Mouse (Mus musculus): ENCODE results near the gene Scgb2b12. TPM values are rescaled to one million over a fixed set of nuclear protein-coding genes. Genes with fewer than 3 reads are reported as not detected.
"Not testable (repeated sequence)": the region's sequence is repeated elsewhere in the genome, so short reads cannot be mapped to it uniquely, and the experiment has no call there.

The Scgb2b12 gene
- not detected in 2 replicates for polyA plus RNA-seq (2015; fragmentation: Nextera tagmentation; extraction: Ambion mirVana)

DNA sequence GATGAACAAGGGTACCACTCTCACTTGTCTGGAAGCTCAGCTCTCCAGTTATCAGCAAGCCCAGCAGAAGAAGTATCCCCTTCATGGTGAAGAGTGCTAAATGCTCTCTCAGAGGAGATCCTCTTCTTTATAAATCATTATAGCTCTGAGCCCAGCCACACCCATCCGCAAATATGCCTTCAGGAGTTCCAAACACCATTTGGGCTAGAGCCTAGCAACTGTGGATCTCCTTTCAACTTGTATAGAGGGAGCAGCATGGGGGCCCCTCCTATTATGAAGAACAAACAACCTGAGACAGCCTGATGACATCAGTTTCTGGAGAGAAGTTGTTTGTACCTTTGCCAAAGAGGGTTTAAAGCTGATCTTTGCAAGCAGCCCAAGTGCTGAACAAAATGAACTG lies at the start of gene Scgb2b12:
Scgb2b12 (minus strand) TSS at position 101 of the 400 bp plus-strand sequence.
- not testable (repeated sequence) for H3K9me3 ChIP-seq; H3K36me3 ChIP-seq; H3K9ac ChIP-seq (replicated peaks); H3K4me3 ChIP-seq (replicated peaks); H3K4me2 ChIP-seq (replicated peaks); H3K27ac ChIP-seq; H3K27me3 ChIP-seq; H3K4me1 ChIP-seq (replicated peaks); ATAC-seq
- WGBS: 84% methylated on average over 1 of the region's 1 CpGs

DNA sequence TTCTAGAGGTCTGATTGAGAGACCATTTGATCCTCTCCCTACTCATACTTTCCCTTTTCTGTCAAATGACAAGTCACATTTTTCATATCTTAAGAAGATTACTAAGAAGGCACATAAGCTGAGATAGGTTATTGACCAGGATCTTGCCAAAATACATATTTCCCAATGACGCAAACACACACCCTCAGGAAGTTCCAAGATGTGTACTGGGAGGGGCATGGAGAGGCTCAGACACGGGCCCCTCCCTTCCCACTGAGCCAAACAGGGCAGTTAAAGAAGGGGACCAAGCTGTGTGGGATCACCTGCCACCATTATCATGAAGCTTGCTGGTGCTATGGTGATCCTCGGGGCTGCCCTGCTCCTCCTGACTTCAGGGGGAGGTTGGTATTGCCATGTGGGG lies 6.8 kb upstream of the Scgb2b12 start, which contains the start of gene Scgb1b12:
Scgb1b12 (plus strand) TSS at position 301 of the 400 bp plus-strand sequence.
- H3K27ac ChIP-seq; H3K4me3 ChIP-seq (replicated peaks); H3K4me2 ChIP-seq (replicated peaks); H3K4me1 ChIP-seq (replicated peaks); ATAC-seq; H3K9ac ChIP-seq (replicated peaks); H3K27me3 ChIP-seq; H3K9me3 ChIP-seq; H3K36me3 ChIP-seq: not testable (repeated sequence)
- 86% methylated on average over 3 of the region's 3 CpGs for WGBS

Other genes starting within 250 kb of the Scgb2b12 start
- not detected in 2 replicates for gene Scgb1b10, start 226.4 kb downstream of the Scgb2b12 start, polyA plus RNA-seq (2015; fragmentation: Nextera tagmentation; extraction: Ambion mirVana)
- gene Scgb2b11, start 116.1 kb downstream of the Scgb2b12 start, polyA plus RNA-seq (2015; fragmentation: Nextera tagmentation; extraction: Ambion mirVana): not detected in 2 replicates
- not detected in 2 replicates for gene Scgb1b11, start 104.4 kb downstream of the Scgb2b12 start, polyA plus RNA-seq (2015; fragmentation: Nextera tagmentation; extraction: Ambion mirVana)
- not detected in 2 replicates for gene Scgb1b12, start 6.9 kb upstream of the Scgb2b12 start, polyA plus RNA-seq (2015; fragmentation: Nextera tagmentation; extraction: Ambion mirVana)
- not detected in 2 replicates for gene Scgb1b29, start 114.3 kb upstream of the Scgb2b12 start, polyA plus RNA-seq (2015; fragmentation: Nextera tagmentation; extraction: Ambion mirVana)